ENCODE assay signal across 8 mouse cellular contexts in the genomic region with DNA sequence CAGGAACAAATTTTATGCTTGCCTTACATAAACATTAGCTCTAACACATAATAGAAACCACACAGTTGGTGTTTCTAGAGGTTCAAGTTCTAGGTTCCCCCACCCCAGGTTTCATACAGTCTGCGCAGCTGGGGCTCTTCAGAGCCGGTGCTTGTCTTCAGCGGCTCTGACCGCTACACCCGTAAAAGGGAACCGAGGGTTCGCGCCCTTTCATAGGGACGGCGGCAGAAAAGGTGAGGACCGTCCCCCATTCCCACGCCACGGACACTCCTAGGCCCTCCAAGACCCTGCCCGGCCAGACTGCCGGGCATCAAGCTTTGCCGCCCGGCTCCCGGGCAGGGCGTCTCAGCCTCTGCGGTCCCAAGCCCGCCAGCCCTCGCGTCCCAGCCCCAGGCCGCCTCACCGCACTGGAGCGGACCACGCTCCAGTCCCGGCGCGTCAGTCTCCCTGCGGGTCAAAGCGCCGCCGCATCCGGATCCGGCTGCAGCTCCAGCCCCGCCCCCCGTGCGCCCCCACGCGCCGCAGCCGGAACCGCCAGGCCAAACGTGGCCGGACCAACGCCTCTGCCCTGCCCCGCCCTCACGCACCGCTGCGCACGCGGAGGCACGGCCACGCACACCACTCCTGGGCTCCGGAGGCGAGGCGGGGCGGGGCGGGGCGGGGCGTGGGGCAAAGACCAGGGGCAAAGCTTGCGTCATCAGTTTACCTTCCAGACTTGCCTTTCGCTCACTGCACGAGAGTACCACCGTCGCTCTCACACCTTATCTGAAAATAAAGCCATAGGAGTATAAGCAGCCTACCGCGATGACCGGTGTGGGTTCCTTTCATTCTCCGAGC. TPM values are rescaled to one million over a fixed set of nuclear protein-coding genes. Genes with fewer than 3 reads are reported as not detected.
A peak's percentile ranks its signal among the peaks of the same experiment; 100 is the strongest.
DNase-seq lines count a peak whose midpoint lies in the region; ATAC-seq and TF ChIP-seq lines count a peak whose summit lies in the region.

No protein-coding gene starts in this region.

- no peak for TF ChIP-seq POLR2A in bone marrow macrophage, adult 2 months (IDR thresholded peaks at IDR 0.05; ENCODE audit: borderline replicate concordance, low read depth, low read length)
- TF ChIP-seq POLR2A in limb, embryonic 14.5 days (IDR thresholded peaks at IDR 0.05; ENCODE audit: borderline replicate concordance, extremely low read depth, insufficient read depth, insufficient read length), result 0 out of 2 replicates have a peak, but pooled peaks have one; percentile 38

- no peak for TF ChIP-seq CTCF in bone marrow macrophage, adult 2 months (IDR thresholded peaks at IDR 0.05; ENCODE audit: low read depth, low read length)

- H3K4me3 ChIP-seq in bone marrow macrophage, adult 2 months (ENCODE audit: insufficient read depth, low read length), result peak overlapping the region; percentile 95
- peak overlapping the region; percentile 93 for H3K4me3 ChIP-seq in embryonic facial prominence, embryonic 15.5 days (replicated peaks)
- H3K4me3 ChIP-seq in kidney, embryonic 14.5 days (ENCODE audit: low read length), result peak overlapping the region; percentile 86
- H3K4me3 ChIP-seq in limb, embryonic 14.5 days (replicated peaks; ENCODE audit: low read length), result peak overlapping the region; percentile 79
- H3K4me3 ChIP-seq in midbrain, embryonic 16.5 days (ENCODE audit: low read depth, low read length), result peak overlapping the region; percentile 87

- H3K36me3 ChIP-seq in embryonic facial prominence, embryonic 15.5 days, result no peaks in the 10 kb centered on the region
- H3K36me3 ChIP-seq in kidney, embryonic 14.5 days (ENCODE audit: control insufficient read depth, insufficient read depth, low read length), result 0 out of 2 replicates have a peak, but pooled peaks cover under 1% of the 10 kb centered on the region
- H3K36me3 ChIP-seq in limb, embryonic 14.5 days (ENCODE audit: control insufficient read depth, insufficient read depth, low read length), result no peaks in the 10 kb centered on the region
- no peaks in the 10 kb centered on the region for H3K36me3 ChIP-seq in midbrain, embryonic 16.5 days (ENCODE audit: control insufficient read depth, insufficient read depth, low read length)

- peak overlapping the region; percentile 71 for H3K4me2 ChIP-seq in embryonic facial prominence, embryonic 15.5 days (replicated peaks)
- peak overlapping the region; percentile 78 for H3K4me2 ChIP-seq in kidney, embryonic 14.5 days (replicated peaks; ENCODE audit: low read depth, low read length)
- H3K4me2 ChIP-seq in limb, embryonic 14.5 days (replicated peaks; ENCODE audit: low read depth, low read length, severe bottlenecking), result peak overlapping the region; percentile 71
- H3K4me2 ChIP-seq in midbrain, embryonic 16.5 days (ENCODE audit: low read length), result peak overlapping the region; percentile 54

- H3K4me1 ChIP-seq in bone marrow macrophage, adult 2 months (ENCODE audit: control insufficient read depth, insufficient read depth, low read length), result peaks cover 10% of the 10 kb centered on the region
- 0 out of 2 replicates have a peak, but pooled peaks cover 13% of the 10 kb centered on the region for H3K4me1 ChIP-seq in embryonic facial prominence, embryonic 15.5 days
- H3K4me1 ChIP-seq in kidney, embryonic 14.5 days (ENCODE audit: control insufficient read depth, insufficient read depth, low read length), result peaks cover 12% of the 10 kb centered on the region; the same call in 1 of the 2 replicates
- peaks cover 8% of the 10 kb centered on the region for H3K4me1 ChIP-seq in limb, embryonic 14.5 days (ENCODE audit: control insufficient read depth, insufficient read depth, low read length)
- peaks cover 12% of the 10 kb centered on the region for H3K4me1 ChIP-seq in midbrain, embryonic 16.5 days (ENCODE audit: control insufficient read depth, insufficient read depth, low read length)

- no peaks in the 10 kb centered on the region for H3K9me3 ChIP-seq in embryonic facial prominence, embryonic 15.5 days (replicated peaks)
- H3K9me3 ChIP-seq in kidney, embryonic 14.5 days (ENCODE audit: control insufficient read depth, low read length), result no peaks in the 10 kb centered on the region
- no peaks in the 10 kb centered on the region for H3K9me3 ChIP-seq in limb, embryonic 14.5 days (ENCODE audit: control insufficient read depth, low read length)
- H3K9me3 ChIP-seq in midbrain, embryonic 16.5 days (replicated peaks; ENCODE audit: control insufficient read depth, low read length, poor library complexity, severe bottlenecking), result no peaks in the 10 kb centered on the region

- peak; percentile 96 for ATAC-seq in embryonic facial prominence, embryonic 15.5 days (ENCODE audit: insufficient number of reproducible peaks, low FRiP score, low TSS enrichment, low read depth)
- peak; percentile 97 for ATAC-seq in kidney, embryonic 14.5 days (ENCODE audit: low FRiP score, low TSS enrichment)
- ATAC-seq in limb, embryonic 14.5 days (ENCODE audit: low FRiP score, low read depth), result peak; percentile 97
- peak; percentile 98 for ATAC-seq in midbrain, embryonic 16.5 days

- peak; percentile 76 to 80 for DNase-seq in B cell, adult 2 months
- DNase-seq in heart, adult 9 months (ENCODE audit: low spot score in 2 of 2), result peak; percentile 89 to 90
- DNase-seq in limb, embryonic 14.5 days (ENCODE audit: low spot score), result peak; percentile 79
- DNase-seq in spleen, postnatal 10 days (ENCODE audit: low spot score in 2 of 2), result peak; percentile 67 to 82

- H3K27me3 ChIP-seq in embryonic facial prominence, embryonic 15.5 days, result no peaks in the 10 kb centered on the region
- H3K27me3 ChIP-seq in kidney, embryonic 14.5 days (ENCODE audit: control insufficient read depth, insufficient read depth, low read length), result no peaks in the 10 kb centered on the region
- H3K27me3 ChIP-seq in limb, embryonic 14.5 days (ENCODE audit: control insufficient read depth, insufficient read depth, low read length), result no peaks in the 10 kb centered on the region
- H3K27me3 ChIP-seq in midbrain, embryonic 16.5 days (ENCODE audit: control insufficient read depth, insufficient read depth, low read depth, low read length), result no peaks in the 10 kb centered on the region

- under 1% methylated on average over 70 of the region's 71 CpGs for WGBS in embryonic facial prominence, embryonic 15.5 days
- 1% methylated on average over 71 of the region's 71 CpGs for WGBS in kidney, embryonic 14.5 days
- WGBS in limb, embryonic 14.5 days, result under 1% methylated on average over 55 of the region's 71 CpGs
- under 1% methylated on average over 70 of the region's 71 CpGs for WGBS in midbrain, embryonic 16.5 days

- H3K27ac ChIP-seq in bone marrow macrophage, adult 2 months (ENCODE audit: insufficient read depth, low read depth, low read length), result peak overlapping the region; percentile 38
- peak overlapping the region; percentile 87 for H3K27ac ChIP-seq in embryonic facial prominence, embryonic 15.5 days (replicated peaks)
- H3K27ac ChIP-seq in kidney, embryonic 14.5 days (ENCODE audit: low read depth, low read length), result peak overlapping the region; percentile 81
- peak overlapping the region; percentile 77 for H3K27ac ChIP-seq in limb, embryonic 14.5 days (replicated peaks; ENCODE audit: low read depth, low read length)
- peak overlapping the region; percentile 65 for H3K27ac ChIP-seq in midbrain, embryonic 16.5 days (ENCODE audit: low read length)

- H3K9ac ChIP-seq in embryonic facial prominence, embryonic 15.5 days, result peak overlapping the region; percentile 80
- H3K9ac ChIP-seq in kidney, embryonic 14.5 days (ENCODE audit: low read depth, low read length), result peak overlapping the region; percentile 85
- H3K9ac ChIP-seq in limb, embryonic 14.5 days (ENCODE audit: low read depth, low read length, severe bottlenecking), result peak overlapping the region; percentile 86
- peak overlapping the region; percentile 93 for H3K9ac ChIP-seq in midbrain, embryonic 16.5 days (ENCODE audit: low read depth, low read length)

RNA-seq across cellular contexts. Expression of a gene that starts 16.1 kb away (rescaled TPM):
- 12.4 and 12.5 TPM in 2 replicates for polyA plus RNA-seq in bone marrow macrophage, adult 2 months (2012; ENCODE audit: insufficient read depth, insufficient read length, missing spikeins)
- polyA plus RNA-seq in embryonic facial prominence, embryonic 15.5 days (2015; fragmentation: Nextera tagmentation; extraction: Ambion mirVana), result 42.1 and 42.6 TPM in 2 replicates
- 56.3 and 74.5 TPM in 2 replicates for polyA plus RNA-seq in kidney, embryonic 14.5 days (2014; fragmentation: Nextera tagmentation; extraction: Ambion mirVana)
- 19.8 and 20.4 TPM in 2 replicates for polyA plus RNA-seq in limb, embryonic 14.5 days (2012; rRNA removed)
- polyA plus RNA-seq in limb, embryonic 14.5 days (2014; fragmentation: Nextera tagmentation; extraction: Ambion mirVana), result 46.5 and 46.9 TPM in 2 replicates
- polyA plus RNA-seq in midbrain, embryonic 16.5 days (2015; fragmentation: Nextera tagmentation; extraction: Ambion mirVana), result 33.6 and 34.6 TPM in 2 replicates

RNA-seq across cellular contexts. Expression of a gene that starts 37.7 kb away (rescaled TPM):
- polyA plus RNA-seq in bone marrow macrophage, adult 2 months (2012; ENCODE audit: insufficient read depth, insufficient read length, missing spikeins), result 20.9 and 23.4 TPM in 2 replicates
- 59.4 and 74.8 TPM in 2 replicates for polyA plus RNA-seq in embryonic facial prominence, embryonic 15.5 days (2015; fragmentation: Nextera tagmentation; extraction: Ambion mirVana)
- 70.9 and 81.2 TPM in 2 replicates for polyA plus RNA-seq in kidney, embryonic 14.5 days (2014; fragmentation: Nextera tagmentation; extraction: Ambion mirVana)
- 21.9 and 23.3 TPM in 2 replicates for polyA plus RNA-seq in limb, embryonic 14.5 days (2012; rRNA removed)
- 74.1 and 88.7 TPM in 2 replicates for polyA plus RNA-seq in limb, embryonic 14.5 days (2014; fragmentation: Nextera tagmentation; extraction: Ambion mirVana)
- 62.9 and 64.0 TPM in 2 replicates for polyA plus RNA-seq in midbrain, embryonic 16.5 days (2015; fragmentation: Nextera tagmentation; extraction: Ambion mirVana)

RNA-seq across cellular contexts. Expression of a gene that starts 59.0 kb away (rescaled TPM):
- 149 and 206 TPM in 2 replicates for polyA plus RNA-seq in bone marrow macrophage, adult 2 months (2012; ENCODE audit: insufficient read depth, insufficient read length, missing spikeins)
- 137 and 138 TPM in 2 replicates for polyA plus RNA-seq in embryonic facial prominence, embryonic 15.5 days (2015; fragmentation: Nextera tagmentation; extraction: Ambion mirVana)
- 198 and 227 TPM in 2 replicates for polyA plus RNA-seq in kidney, embryonic 14.5 days (2014; fragmentation: Nextera tagmentation; extraction: Ambion mirVana)
- polyA plus RNA-seq in limb, embryonic 14.5 days (2012; rRNA removed), result 91.9 and 124 TPM in 2 replicates
- polyA plus RNA-seq in limb, embryonic 14.5 days (2014; fragmentation: Nextera tagmentation; extraction: Ambion mirVana), result 147 and 166 TPM in 2 replicates
- 153 and 161 TPM in 2 replicates for polyA plus RNA-seq in midbrain, embryonic 16.5 days (2015; fragmentation: Nextera tagmentation; extraction: Ambion mirVana)

Comparison
In these comparisons a context has a peak if more than half of its experiments do, and no peak if none do; other contexts are left out.
1. Peak in every context shown above with its lines: DNase-seq, ATAC-seq, H3K4me3 ChIP-seq and H3K27ac ChIP-seq.